Mouse (Mus musculus): Measurements from ENCODE around the gene Tdp1.

Gene Tdp1

GRCm38 (mm10) chr12:99898248-99898870 is 14.0 kb downstream of the Tdp1 start:
- DNase-seq, result no peak

- no peak for DNase-seq
Observed at GRCm38 (mm10) chr12:99899991-99900390, 15.7 kb downstream of the Tdp1 start.

GRCm38 (mm10) chr12:99901973-99902866 is 17.9 kb downstream of the Tdp1 start:
- no peak for DNase-seq

GRCm38 (mm10) chr12:99902867-99903370 is 18.6 kb downstream of the Tdp1 start:
- DNase-seq, result no peak

- DNase-seq, result no peak
Observed at GRCm38 (mm10) chr12:99904537-99904936, 20.2 kb downstream of the Tdp1 start.

- no peak for DNase-seq
Observed at GRCm38 (mm10) chr12:99911466-99911865, 27.1 kb downstream of the Tdp1 start.

DNA sequence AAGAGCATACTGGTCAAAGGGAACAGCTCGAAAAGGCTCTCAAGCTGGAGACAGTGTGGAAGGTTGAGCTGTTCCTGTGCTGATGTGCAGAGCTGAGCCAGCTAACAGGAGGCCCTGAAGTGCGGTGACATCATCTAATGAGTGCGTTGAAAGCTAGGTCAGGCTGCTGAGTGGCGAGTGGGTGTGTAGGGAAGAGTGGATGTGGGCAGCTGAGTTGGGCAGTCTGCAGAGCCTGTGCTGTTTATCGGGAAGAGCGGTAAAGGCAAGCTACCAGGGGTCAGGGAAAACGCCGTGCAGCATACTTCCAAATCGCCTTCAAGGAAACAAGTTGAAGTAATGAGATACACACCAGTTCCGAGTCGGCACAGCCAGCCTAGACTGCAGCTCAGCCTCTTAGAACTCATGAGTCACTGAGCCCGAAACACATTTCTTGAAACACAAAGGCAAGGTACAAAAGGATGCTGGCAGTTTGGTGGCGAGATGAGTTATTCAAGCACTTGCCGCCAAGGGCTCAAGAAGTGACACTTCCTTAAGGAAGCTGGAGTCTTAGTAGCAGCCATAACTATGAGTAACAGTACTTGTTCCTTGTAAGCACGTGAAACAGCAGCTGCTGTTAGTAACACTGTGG is 33.6 kb downstream of the Tdp1 start:
- no peak for DNase-seq

DNA sequence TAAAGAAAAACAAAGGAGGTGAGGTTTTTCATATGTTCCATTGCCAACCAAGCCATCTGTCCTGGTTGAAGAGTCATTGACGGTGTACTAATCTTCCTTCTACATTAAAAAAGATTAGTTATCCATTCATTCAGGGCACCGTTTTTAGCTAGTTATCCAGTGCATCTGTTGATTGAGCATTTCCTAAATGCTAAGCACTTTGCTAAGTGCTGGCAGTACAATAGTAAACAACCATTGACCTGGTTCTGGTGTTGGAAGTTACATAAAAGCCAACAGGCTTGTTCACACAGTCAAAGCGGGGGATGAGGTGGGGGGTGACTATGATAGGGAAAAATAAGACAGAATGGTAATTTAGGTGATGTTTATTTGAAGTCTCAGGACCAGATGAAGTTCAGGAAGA is 35.3 kb downstream of the Tdp1 start:
- DNase-seq, result no peak

DNA sequence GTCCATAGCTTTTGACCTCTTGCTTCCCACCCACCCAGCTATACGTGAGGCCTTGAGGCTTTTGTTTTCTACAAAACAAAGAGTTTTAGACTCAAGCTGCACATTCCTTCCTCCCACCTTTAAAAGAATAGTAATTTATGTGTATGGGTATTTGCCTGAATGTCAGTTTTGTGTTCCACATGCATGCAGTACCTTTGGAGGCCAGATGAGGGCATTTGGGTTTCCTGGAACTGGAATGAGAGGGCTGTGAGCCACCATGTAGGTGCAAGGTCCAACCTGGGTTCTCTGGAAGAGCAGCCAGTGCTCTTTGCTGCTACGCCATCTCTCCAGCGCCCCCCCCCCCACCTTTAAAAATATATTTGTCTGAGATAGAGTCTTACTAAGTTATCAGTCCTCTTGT is 36.7 kb downstream of the Tdp1 start:
- DNase-seq, result no peak

DNA sequence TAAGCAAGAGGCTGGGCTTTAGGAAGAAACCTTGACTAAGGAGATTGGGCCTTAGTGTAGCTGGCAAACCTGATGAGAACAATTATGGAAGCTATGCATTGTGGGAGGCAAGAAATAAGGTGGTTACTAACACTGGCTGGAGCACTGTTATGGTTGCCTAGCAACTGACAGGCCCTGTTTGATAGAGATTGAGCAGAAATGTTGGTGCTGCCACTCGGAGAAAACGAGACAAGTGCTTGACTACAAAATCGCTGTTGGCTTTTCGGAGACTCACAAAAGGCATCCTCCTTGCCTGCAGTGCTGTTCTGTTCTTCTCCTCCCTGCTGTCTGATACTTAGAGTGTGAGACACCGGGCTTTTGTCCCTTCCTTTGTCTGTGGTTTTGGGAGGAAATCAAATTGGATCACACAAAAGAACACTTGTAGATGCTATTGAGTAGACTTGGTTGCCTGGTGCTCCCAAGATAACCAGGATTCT is 38.9 kb downstream of the Tdp1 start:
- DNase-seq, result no peak

DNA sequence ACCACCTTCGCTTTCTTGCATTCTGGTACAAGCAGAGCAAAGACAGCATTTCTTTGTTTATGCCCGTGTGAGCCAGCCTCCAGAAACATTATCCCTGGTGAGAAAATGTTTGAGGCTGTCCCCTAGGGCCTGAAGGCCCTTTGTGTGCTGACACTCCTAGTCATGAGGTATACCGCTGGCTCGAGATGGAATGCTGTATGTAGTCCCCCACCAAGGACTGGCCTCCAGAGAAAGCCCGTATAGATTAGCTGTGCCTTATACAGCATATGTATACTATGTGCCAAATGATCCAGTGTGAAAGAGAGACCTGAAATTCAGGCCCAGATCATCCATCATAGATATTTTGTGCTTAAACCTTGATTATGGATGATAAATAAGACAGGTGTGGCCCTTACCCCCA is 39.4 kb downstream of the Tdp1 start:
- no peak for DNase-seq

DNA sequence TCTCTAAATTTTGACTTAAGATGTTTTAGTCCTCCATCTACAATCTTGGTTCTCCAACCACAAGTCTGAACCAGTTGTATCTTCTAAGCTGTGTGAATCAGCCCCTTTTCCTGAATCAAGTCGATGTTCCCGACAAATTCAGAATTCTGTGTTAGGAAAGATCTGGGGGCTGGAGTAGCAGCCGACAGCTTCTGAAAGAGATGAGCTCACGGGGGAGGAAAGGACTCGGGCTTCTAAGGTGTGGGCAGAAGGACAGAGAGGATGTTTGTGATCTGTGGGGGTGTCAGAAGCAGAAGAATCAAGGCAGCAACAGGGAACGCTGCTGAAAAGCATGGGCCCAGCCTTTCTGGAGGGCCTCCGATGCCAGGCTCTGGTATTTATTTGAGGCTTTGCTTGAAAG is 44.0 kb downstream of the Tdp1 start:
- no peak for DNase-seq

- DNase-seq, result no peak
Observed at GRCm38 (mm10) chr12:99929160-99929559, 44.8 kb downstream of the Tdp1 start.

GRCm38 (mm10) chr12:99932245-99932644 is 47.9 kb downstream of the Tdp1 start:
- no peak for DNase-seq

DNA sequence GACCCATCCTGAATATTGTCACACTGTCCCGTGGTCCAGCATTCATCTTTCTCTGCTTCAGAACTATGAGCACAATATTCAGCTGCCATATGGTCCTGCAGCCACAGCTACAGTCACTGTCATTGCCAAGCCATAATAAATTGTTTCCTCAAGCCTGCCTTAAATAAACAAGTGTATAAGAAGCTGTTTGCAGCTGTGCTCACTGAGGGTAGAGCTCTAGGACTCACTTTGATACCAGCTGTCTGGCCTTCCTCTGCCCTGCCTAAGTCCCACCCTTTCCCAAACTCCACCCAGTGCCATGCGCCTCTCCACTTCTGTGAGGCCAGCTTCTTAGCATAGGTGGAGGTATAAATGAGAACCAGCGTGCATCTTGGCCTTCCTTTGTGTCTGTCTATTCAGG is 49.3 kb downstream of the Tdp1 start:
- no peak for DNase-seq

DNA sequence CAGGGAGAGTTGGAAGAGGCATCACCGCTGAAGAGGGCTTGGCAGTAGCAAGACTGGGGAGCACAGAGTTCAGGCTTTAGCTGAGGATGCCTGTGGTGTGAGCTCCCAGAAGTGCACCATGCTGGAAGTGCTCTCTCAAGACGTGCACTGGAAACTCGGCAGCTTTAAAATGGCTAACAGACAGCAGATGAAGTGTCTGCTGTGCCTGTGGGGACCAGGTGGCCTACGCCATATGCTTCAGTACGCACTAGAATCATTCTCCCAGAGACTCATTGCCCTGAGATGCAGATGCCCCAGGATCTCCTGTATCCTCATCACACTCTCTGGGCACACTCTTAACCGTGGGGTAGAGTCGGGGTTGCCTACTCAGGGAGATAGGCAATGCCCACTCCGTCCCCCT is 51.1 kb downstream of the Tdp1 start:
- DNase-seq, result peak in 1 of 2 experiments; percentile 10

DNA sequence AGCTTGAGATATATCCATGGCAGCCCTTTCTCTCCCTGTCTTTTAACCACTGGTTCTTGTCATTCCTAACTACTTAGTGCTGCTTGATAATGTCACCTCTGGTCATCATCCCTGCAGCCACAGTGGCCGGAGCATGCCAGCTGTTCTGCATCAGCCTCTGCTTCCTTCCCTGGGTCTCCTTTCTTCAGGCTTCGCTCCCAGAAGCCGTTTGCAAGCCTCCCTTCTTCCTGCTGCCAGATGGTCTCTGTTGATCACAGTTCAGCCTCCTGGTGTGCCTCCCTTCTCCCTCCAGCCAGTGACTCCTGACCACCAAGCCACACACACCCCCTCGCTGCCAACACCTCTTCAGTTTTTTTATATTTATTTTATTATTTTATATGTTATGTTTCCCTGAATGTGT is 54.2 kb downstream of the Tdp1 start:
- no peak for DNase-seq

DNA sequence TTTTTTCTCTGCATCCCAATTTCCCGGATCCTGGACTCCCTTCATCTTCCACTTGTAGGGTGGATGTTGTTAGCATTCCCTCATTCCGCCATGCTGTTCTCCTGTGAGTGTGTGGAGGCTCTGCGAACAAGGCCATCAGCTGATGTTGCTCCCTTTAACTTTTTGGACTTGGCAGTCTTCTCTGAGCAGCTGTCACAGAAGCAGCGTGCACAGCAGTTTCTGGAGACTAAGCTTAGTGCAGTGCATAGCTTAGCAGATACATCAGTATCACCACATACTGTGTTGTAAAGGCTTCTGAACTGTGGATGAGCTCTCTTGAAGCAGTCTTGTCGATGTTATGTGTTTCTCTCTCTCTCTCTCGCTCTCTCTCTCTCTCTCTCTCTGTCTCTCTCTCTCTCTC is 54.9 kb downstream of the Tdp1 start:
- no peak for DNase-seq

- no peak for DNase-seq
Observed at GRCm38 (mm10) chr12:99940704-99941103, 56.4 kb downstream of the Tdp1 start.

DNA sequence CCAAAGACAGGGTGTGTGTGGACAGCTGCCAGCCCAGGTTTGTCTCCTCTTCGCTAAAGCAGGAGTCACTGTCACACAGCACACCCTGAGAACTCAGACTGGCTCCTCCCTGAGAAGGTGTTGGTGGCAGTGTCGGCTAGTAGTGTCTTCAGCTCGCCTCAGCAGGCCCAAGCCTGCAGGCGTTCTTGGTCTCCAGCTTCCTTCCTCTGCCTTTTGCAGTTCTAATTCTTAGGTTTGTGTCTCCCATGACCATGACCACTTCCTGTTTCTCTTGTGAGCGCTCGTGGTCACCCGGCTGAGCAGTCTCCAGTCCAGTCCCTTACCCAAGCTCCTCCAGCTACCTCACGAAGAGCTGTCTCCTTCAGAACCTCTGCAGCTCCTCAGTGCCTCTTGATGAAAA is 58.1 kb downstream of the Tdp1 start:
- DNase-seq, result no peak

- DNase-seq, result peak; percentile 46 to 55
Observed at GRCm38 (mm10) chr12:99952928-99953327, 68.6 kb downstream of the Tdp1 start.

DNA sequence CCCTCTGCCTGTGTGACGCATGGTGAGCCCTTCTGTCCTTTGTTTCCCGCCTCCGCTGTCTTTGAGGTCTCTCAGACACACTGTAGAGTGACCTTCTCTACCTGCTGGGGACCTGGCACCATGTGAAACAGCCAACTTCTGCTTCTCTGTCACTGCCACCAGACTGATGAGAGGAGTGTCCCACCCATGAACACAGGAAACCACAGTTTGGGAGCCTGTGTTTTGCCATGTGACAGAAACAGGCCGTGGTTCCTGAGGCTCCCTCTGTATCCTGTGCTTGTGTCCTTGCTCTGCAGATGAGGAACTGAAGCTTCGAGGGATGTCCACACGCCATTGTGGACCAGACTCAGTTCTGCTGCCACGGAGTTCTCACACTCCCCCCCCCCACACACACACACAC is 72.1 kb downstream of the Tdp1 start:
- no peak for DNase-seq

Measured in cerebellum, adult 18-20 months (tissue).